Mouse (Mus musculus) brain, embryonic 14.5 days (tissue): ENCODE measurements at regions not wholly inside any gene's neighbourhood (a gene's known extent, or its start where the extent isn't known, plus 50 kb on each side); places are given as distances from the start of the nearest gene placed in this dataset.

Experiments used
- DNase-seq: peaks from one replicate; pipeline ENCODE4 v3.0.0-alpha.2; 2011; ENCODE audit warnings: low read depth
- CTCF ChIP-seq: fragments of 200-500 bp; IDR thresholded peaks from 2 replicates; pipeline ENCODE4 v1.5.1; 2012; ENCODE audit warnings: inconsistent platforms, mild to moderate bottlenecking, moderate library complexity, borderline replicate concordance; ENCODE audit not compliant: insufficient read depth, insufficient read length; ENCODE audit errors: extremely low read depth
- POLR2A ChIP-seq: fragments of 200-500 bp; IDR thresholded peaks from 2 replicates; pipeline ENCODE4 v1.6.1; 2012; ENCODE audit warnings: mild to moderate bottlenecking, inconsistent platforms, borderline replicate concordance; ENCODE audit not compliant: poor library complexity, insufficient read depth, insufficient read length, severe bottlenecking; ENCODE audit errors: extremely low read depth

- TF ChIP-seq POLR2A (no peak), CTCF (no peak)
- DNase-seq, result no peak
Measured at GRCm38 (mm10) chr13:88459474-88460173, 361.6 kb upstream of the Edil3 start.

GRCm38 (mm10) chr13:88490104-88490503 is 331.2 kb upstream of the Edil3 start:
- TF ChIP-seq CTCF (no peak), POLR2A (no peak)
- DNase-seq, result peak; percentile 71

GRCm38 (mm10) chr13:88510850-88511554 is 310.3 kb upstream of the Edil3 start:
- TF ChIP-seq POLR2A (no peak), CTCF (no peak)
- no peak for DNase-seq

GRCm38 (mm10) chr13:88534796-88535195 is 286.5 kb upstream of the Edil3 start:
- TF ChIP-seq POLR2A (no peak), CTCF (no peak)
- DNase-seq, result peak; percentile 56

GRCm38 (mm10) chr13:88554504-88554903 is 266.8 kb upstream of the Edil3 start:
- no peak for TF ChIP-seq POLR2A
- DNase-seq, result peak; percentile 91

GRCm38 (mm10) chr13:88564978-88565377 is 256.3 kb upstream of the Edil3 start:
- TF ChIP-seq POLR2A, result no peak
- no peak for TF ChIP-seq CTCF
- peak; percentile 29 for DNase-seq

GRCm38 (mm10) chr13:88602244-88602643 is 219.0 kb upstream of the Edil3 start:
- no peak for DNase-seq
- TF ChIP-seq CTCF, result no peak
- no peak for TF ChIP-seq POLR2A

GRCm38 (mm10) chr13:88610610-88611009 is 210.7 kb upstream of the Edil3 start:
- DNase-seq, result no peak
- TF ChIP-seq CTCF, result no peak
- no peak for TF ChIP-seq POLR2A

- DNase-seq, result no peak
- no peak for TF ChIP-seq POLR2A
- TF ChIP-seq CTCF, result no peak
Measured at GRCm38 (mm10) chr13:88613231-88613630, 208.0 kb upstream of the Edil3 start.

- TF ChIP-seq POLR2A, result no peak
- TF ChIP-seq CTCF, result no peak
- DNase-seq, result peak; percentile 47
Measured at GRCm38 (mm10) chr13:88650135-88650534, 171.1 kb upstream of the Edil3 start.

- TF ChIP-seq CTCF (no peak), POLR2A (no peak)
- DNase-seq, result peak; percentile 49
Measured at GRCm38 (mm10) chr13:88651036-88651435, 170.2 kb upstream of the Edil3 start.

GRCm38 (mm10) chr13:88655030-88655429 is 166.2 kb upstream of the Edil3 start:
- no peak for TF ChIP-seq CTCF
- no peak for TF ChIP-seq POLR2A
- DNase-seq, result peak; percentile 39
